Mouse (Mus musculus): Measurements from ENCODE around the gene Gpbp1.

- peak; percentile 18 for TF ChIP-seq CTCF (IDR thresholded peaks at IDR 0.05)
- no peak for TF ChIP-seq POLR2A (IDR thresholded peaks at IDR 0.05; ENCODE audit: insufficient read depth, low read depth, low read length)
These were observed 46.4 kb upstream of the Gpbp1 start for GRCm38 (mm10) chr13:111536207-111536887.

Measured in heart, adult 2 months (tissue).